Mouse (Mus musculus) megakaryocyte, embryonic 14.5 days (primary cell): ENCODE measurements around the gene Fubp1. TPM values are rescaled to one million over a fixed set of nuclear protein-coding genes. Genes with fewer than 3 reads are reported as not detected.

ENCODE experiments used
- H3K27me3 ChIP-seq: replicated peaks from 2 replicates; pipeline ENCODE3; 2012; ENCODE audit warnings: inconsistent platforms
- H3K36me3 ChIP-seq: replicated peaks from 2 replicates; pipeline ENCODE3; 2012; ENCODE audit warnings: low read length, inconsistent platforms, mixed read lengths
- H3K4me1 ChIP-seq: 2 replicates; pipeline ENCODE4 v1.6.1; 2012; ENCODE audit warnings: inconsistent platforms
- H3K4me3 ChIP-seq: replicated peaks from 2 replicates; pipeline ENCODE3; 2012; ENCODE audit warnings: moderate library complexity, mild to moderate bottlenecking, inconsistent platforms
- H3K9me3 ChIP-seq: 2 replicates; pipeline ENCODE4 v1.6.1; 2012; ENCODE audit warnings: inconsistent platforms
- FLI1 ChIP-seq: IDR thresholded peaks from 2 replicates; pipeline ENCODE4 v1.6.1; 2012; ENCODE audit warnings: low read length, inconsistent platforms, mixed read lengths
- GATA1 ChIP-seq: IDR thresholded peaks from 3 replicates; pipeline ENCODE4 v1.6.1; 2012; ENCODE audit warnings: mixed read lengths, low read length, inconsistent platforms, borderline replicate concordance
- polyA plus RNA-seq: library from polyadenylated mRNA; stranded (reverse); fragments of >175 nt; gene quantifications from 2 replicates; pipeline ENCODE4 v1.2.3, GENCODE M21; 2012; ENCODE audit warnings: low replicate concordance; ENCODE audit not compliant: insufficient read depth

The Fubp1 gene
- polyA plus RNA-seq, 1 experiment = 205 TPM

DNA sequence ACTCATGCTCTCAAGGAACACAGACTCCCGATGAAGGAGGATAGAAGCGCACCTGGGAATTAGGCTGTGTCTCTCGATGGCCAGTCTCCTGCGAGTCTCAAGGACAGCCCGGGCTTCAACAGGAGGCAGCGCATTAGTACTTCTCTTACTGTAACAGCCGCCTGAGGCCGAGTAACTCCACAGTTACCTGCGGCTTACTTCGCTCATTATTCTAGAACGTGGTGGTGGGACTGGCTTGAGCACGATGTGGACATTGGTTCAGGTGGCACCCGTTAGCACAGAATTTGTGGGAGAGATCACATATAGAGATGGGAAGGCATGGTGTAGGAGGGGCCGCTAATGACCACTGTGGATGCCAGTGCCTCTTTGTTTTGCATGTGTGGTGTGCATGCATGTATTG, 57.9 kb downstream of the Fubp1 start:
- Histone ChIP-seq H3K27me3 (peaks cover 59% of the 10 kb centered on the region), H3K4me1 (peaks cover 23% of the 10 kb centered on the region), H3K9me3 (no peaks in the 10 kb centered on the region), H3K4me3 (no peak overlapping the region), H3K36me3 (peaks cover 2% of the 10 kb centered on the region)
- TF ChIP-seq FLI1 (no peak), GATA1 (no peak)

DNA sequence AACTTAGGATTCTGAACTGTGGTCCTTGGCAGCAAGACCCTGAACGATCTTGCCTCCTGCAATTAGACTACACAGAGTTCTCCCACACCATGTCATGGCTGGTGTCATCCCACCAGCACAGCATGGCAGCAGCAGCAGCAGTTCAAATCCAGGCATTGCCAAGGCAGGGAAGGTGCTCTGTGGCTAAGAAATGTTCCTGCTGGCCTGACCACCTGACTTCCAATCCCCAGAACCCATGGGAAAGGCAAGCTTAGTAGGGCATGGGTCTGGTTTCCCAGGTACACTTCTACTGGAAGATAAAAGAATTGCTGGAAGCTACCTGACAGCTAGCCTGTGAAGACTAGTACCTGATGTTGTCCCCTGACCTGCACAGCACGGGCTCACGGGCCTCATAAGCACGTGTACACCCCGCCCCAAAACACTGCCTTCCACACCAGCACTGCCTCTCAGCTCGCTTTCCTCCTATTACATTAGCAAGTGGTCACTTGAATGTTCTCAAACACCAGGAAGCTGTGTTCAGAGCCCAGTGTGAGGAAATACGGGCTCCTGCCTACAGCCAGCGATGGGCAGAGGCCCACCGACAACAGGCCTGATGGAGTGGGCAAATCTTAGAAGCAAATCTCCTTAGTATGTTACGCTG, 61.0 kb downstream of the Fubp1 start:
- no peak overlapping the region for H3K4me3 ChIP-seq
- TF ChIP-seq GATA1 = no peak
- TF ChIP-seq FLI1 = no peak
- H3K27me3 ChIP-seq = peaks cover 32% of the 10 kb centered on the region
- H3K4me1 ChIP-seq = peaks cover 4% of the 10 kb centered on the region
- H3K9me3 ChIP-seq = no peaks in the 10 kb centered on the region
- peaks cover 14% of the 10 kb centered on the region for H3K36me3 ChIP-seq

DNA sequence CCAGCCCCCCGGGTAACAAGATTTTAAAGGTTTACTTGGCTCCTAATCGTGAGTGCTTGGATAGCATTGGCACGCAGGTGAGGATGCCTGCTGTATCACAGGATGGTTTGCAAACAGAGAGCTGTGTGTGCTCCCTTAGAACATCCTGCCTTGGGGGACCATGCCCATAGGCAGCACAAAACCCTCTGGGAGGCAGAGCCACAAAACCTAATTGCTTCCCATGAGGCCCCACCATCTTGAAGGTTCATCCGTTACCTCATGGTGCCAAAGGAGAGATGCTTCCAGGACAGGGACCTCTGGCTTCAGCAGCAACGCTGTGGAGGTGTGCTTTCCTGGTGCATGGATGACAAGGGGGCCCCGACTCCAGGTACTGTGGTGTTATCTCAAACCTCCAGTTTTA, 61.7 kb downstream of the Fubp1 start:
- peaks cover 21% of the 10 kb centered on the region for H3K36me3 ChIP-seq
- H3K4me3 ChIP-seq = no peak overlapping the region
- H3K4me1 ChIP-seq = peaks cover 4% of the 10 kb centered on the region; the same call in 1 of the 2 replicates
- peaks cover 25% of the 10 kb centered on the region for H3K27me3 ChIP-seq
- TF ChIP-seq GATA1 = no peak
- H3K9me3 ChIP-seq = no peaks in the 10 kb centered on the region

DNA sequence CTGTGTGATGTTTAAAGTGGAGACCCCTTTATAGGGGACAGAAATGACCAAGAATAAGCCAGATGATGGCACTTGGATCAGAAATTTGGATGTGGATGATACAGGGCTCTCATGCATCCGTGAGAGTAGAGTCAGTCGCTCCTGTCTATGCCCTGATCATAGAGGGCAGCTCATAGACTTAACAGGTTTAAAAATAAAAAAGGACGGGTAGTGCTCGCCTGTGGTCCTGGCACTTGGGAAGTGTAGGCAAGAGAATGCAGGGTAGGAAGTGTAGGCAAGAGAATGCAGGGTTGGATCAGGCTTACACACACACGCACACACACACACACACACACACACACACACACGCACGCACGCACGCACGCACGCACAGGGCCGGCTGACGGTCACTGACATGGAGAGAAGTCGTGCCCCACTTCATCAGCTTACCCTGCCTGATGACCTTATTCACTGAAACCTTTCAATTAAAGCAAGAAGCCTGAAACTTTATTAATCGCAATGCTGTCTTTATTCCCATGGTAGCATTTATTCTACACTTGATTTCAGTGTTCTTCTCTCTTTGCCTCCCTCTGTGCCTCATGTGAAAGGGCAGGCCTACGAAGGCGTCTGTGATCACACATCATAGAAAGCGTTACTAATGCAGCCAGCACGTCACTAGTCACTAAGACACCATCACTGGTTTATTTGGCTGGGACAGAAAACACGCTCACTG, 62.9 kb downstream of the Fubp1 start:
- peaks cover 12% of the 10 kb centered on the region for H3K27me3 ChIP-seq
- H3K9me3 ChIP-seq = no peaks in the 10 kb centered on the region
- TF ChIP-seq FLI1 = no peak
- no peak for TF ChIP-seq GATA1
- peaks cover 4% of the 10 kb centered on the region; the same call in 1 of the 2 replicates for H3K4me1 ChIP-seq
- H3K36me3 ChIP-seq = peaks cover 24% of the 10 kb centered on the region
- no peak overlapping the region for H3K4me3 ChIP-seq

DNA sequence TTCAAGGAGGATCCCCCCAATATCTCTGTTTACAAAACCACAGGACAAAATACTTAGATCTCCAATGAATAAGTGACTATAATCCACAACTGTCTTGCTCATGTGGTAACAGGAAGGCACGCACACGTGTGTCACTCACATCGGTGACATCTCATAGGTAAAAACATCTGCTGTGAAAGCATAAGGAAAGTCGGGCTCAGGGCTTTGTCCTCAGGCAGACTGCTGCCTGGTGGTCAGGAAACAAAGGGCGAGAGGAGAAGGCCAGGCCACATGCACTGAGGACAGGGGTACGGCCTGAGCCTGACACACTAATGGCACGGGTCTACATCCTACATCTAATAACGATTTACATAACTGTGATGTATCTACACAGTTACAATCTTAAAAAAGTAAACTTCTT, 64.8 kb downstream of the Fubp1 start:
- Histone ChIP-seq H3K4me3 (no peak overlapping the region), H3K27me3 (peaks cover 3% of the 10 kb centered on the region), H3K4me1 (no peaks in the 10 kb centered on the region), H3K36me3 (peaks cover 24% of the 10 kb centered on the region), H3K9me3 (no peaks in the 10 kb centered on the region)
- no peak for TF ChIP-seq FLI1

DNA sequence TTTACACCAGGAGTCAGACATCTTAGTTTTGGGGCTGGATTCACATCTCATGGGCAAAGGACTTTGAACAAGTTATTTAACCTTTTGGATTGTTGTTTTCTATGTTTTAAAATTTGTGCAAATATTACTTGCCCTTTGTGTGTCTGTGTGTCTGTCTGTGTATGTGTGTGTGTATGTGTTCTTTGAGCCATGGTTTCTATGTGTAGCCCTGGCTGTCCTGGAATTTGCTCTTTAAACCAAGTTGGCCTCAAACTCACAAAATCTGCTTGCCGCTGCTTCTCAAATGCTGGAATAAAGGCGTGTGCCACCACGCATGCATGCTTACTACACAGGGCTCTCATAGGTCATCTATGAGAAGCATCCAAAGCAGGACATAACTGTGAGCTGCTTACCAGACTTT, 66.7 kb downstream of the Fubp1 start:
- H3K4me1 ChIP-seq = no peaks in the 10 kb centered on the region
- H3K9me3 ChIP-seq = no peaks in the 10 kb centered on the region
- TF ChIP-seq GATA1 (no peak), FLI1 (no peak)
- H3K27me3 ChIP-seq = no peaks in the 10 kb centered on the region
- H3K4me3 ChIP-seq = no peak overlapping the region
- peaks cover 34% of the 10 kb centered on the region for H3K36me3 ChIP-seq

DNA sequence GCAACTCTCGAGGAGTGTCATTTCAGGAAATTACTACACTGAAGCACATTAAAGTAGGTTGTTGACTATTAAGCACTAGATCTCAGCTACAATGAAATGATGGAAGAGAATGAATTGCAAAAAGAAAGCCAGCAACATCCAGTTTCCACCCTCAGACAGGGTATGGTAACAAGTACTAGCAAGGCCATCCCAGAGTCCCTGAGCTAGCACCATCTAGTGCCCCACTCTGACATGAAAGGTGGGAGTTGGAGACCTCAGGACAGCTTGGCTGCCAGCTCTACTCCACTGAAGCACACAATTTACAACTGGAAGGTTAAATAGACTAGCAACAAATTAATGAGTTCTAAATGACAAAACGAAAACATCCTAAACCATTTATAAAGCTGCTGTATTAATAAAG, 67.7 kb downstream of the Fubp1 start:
- Histone ChIP-seq H3K9me3 (no peaks in the 10 kb centered on the region), H3K36me3 (peaks cover 42% of the 10 kb centered on the region), H3K27me3 (no peaks in the 10 kb centered on the region), H3K4me1 (peaks cover 3% of the 10 kb centered on the region; the same call in 1 of the 2 replicates), H3K4me3 (no peak overlapping the region)
- TF ChIP-seq GATA1 (no peak), FLI1 (no peak)

DNA sequence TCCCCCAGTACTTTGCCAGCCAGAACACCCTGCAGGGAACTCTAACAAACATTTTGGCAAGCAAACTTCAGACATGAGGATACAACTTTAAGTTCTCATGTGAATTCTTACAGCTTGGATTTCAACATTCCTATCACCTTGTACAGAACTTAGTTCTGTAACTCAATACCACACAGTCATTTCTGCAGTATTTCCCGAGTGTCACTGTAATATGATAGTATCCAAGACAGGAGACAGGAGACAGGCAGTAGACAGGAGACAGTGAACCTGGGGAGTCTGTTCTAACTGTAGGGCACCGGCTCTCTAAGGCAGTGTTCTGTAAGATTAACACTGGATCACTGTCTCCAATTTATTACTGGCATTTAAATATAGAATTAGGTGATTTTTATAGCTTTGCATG, 68.2 kb downstream of the Fubp1 start:
- no peaks in the 10 kb centered on the region for H3K9me3 ChIP-seq
- H3K4me3 ChIP-seq = no peak overlapping the region
- H3K4me1 ChIP-seq = peaks cover 3% of the 10 kb centered on the region; the same call in 1 of the 2 replicates
- H3K36me3 ChIP-seq = peaks cover 45% of the 10 kb centered on the region
- no peaks in the 10 kb centered on the region for H3K27me3 ChIP-seq
- no peak for TF ChIP-seq GATA1

DNA sequence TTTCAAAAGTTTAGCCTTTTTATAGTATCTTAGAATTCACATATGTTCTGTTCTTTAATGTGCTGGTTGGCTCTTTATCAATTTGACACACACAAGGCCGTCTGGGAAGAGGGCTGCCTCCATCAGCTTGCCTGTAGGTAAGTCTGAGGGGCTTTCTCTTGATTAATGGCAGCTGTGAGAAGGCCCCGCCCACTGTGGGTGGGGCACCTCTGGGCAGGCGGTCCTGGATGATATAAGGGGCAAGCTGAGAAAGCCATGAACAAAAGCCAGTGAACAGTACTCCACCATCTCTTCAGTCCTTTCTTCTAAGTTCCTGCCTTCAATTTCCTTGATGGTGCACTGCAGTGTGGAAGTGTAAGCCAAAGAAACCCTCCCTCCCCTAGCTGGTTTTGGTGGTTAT, 71.9 kb downstream of the Fubp1 start:
- no peaks in the 10 kb centered on the region for H3K9me3 ChIP-seq
- peaks cover 57% of the 10 kb centered on the region for H3K36me3 ChIP-seq
- no peak for TF ChIP-seq FLI1
- no peak for TF ChIP-seq GATA1
- H3K27me3 ChIP-seq = no peaks in the 10 kb centered on the region
- peaks cover 3% of the 10 kb centered on the region; the same call in 1 of the 2 replicates for H3K4me1 ChIP-seq
- no peak overlapping the region for H3K4me3 ChIP-seq

DNA sequence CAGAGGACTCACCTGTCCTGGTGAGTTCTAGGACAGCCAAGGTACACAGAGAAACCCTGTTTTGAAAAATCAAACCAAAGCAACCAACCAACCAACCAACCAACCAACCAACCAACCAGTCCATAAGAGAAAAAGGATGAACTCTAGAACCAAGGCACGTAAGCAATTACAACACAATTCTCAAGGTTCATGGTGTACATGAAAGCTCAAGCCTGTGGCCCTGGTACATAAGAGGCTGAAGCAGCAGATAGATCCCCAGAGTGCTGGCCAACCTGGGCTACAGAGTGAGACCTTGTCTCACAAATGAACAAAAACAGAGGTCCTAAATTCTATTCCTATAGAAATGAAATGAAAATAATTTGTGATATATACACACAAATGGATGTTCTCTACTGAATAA, 74.1 kb downstream of the Fubp1 start:
- Histone ChIP-seq H3K9me3 (no peaks in the 10 kb centered on the region), H3K4me1 (peaks cover 3% of the 10 kb centered on the region; the same call in 1 of the 2 replicates), H3K27me3 (no peaks in the 10 kb centered on the region), H3K36me3 (peaks cover 77% of the 10 kb centered on the region), H3K4me3 (no peak overlapping the region)
- TF ChIP-seq GATA1 (no peak), FLI1 (no peak)

DNA sequence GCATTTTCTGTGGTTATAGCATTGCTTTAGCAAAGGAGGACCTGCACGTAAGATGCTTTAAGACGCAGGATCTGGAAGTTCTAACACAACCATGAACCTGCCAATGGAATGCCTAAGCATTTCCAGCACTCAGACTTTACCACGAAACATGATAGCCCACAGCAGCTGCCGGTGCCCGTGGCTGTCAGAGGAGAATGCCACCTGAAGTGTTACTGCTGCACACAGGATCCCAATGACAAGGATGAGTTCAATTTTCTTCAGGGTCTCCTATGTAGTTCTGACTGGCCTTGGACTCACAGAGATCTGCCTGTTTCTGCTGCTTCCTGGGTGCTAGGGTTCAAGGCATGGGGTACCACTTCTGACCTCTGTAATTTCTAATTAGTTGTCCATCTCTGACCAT, 74.5 kb downstream of the Fubp1 start:
- no peak for TF ChIP-seq GATA1
- TF ChIP-seq FLI1 = no peak
- Histone ChIP-seq H3K36me3 (peaks cover 77% of the 10 kb centered on the region), H3K4me3 (no peak overlapping the region), H3K27me3 (no peaks in the 10 kb centered on the region), H3K4me1 (peaks cover 3% of the 10 kb centered on the region; the same call in 1 of the 2 replicates), H3K9me3 (no peaks in the 10 kb centered on the region)

Other genes starting within 250 kb of the Fubp1 start
- 2.4 TPM in 1 of 2 replicates, not detected in the other for gene Gipc2, start 44.2 kb upstream of the Fubp1 start, polyA plus RNA-seq
- gene Dnajb4, start 120 bp upstream of the Fubp1 start, polyA plus RNA-seq = 5.3 TPM in 1 of 2 replicates, not detected in the other
- gene Nexn, start 55.9 kb downstream of the Fubp1 start, polyA plus RNA-seq = not detected in 2 replicates
- gene Miga1, start 130.0 kb downstream of the Fubp1 start, polyA plus RNA-seq = 5.2 TPM in 1 of 2 replicates, not detected in the other
- 2.2 TPM in 1 of 2 replicates, not detected in the other for gene Usp33, start 136.1 kb downstream of the Fubp1 start, polyA plus RNA-seq
- gene Zzz3, start 185.1 kb downstream of the Fubp1 start, polyA plus RNA-seq = 2.3 and 3.9 TPM in 2 replicates